10 mouse cellular contexts compared by ENCODE assay signal in the genomic region with DNA sequence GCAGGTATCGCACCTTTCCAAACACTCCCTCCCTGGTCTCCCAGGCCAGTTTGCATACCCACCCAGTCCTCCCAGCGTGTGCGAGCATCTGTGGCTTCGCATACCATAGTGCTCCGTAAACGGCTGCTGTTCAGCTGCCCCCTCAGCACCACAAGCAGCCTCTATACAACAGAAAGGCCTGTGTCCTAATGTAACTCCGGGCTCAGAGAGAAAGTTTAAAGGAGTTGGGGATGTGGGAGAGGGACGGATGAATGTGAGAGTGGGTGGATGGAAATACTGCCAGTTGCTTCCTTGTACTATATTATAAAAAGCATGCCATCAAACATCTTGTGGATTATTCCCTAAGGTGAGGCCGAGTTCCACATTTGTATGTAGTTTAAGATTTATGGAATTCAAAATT.
"Had no signal": no experiment of that assay in that cellular context is flagged by ENCODE, and none has a peak within 500 bp of the region (broad histone marks: within the 10 kb centered on the region; RNA-seq: fewer than 3 reads in every experiment).

No protein-coding gene starts in this region.

- H3K27ac ChIP-seq: liver, embryonic 12.5 days; midbrain, embryonic 15.5 days; neural tube, embryonic 12.5 days had no signal

- DNase-seq: kidney, adult 18-20 months; kidney, postnatal 10 days; kidney, postnatal 4 days; lung, embryonic 14.5 days; thymus, postnatal 14 days had no signal

- ATAC-seq: midbrain, embryonic 15.5 days had no signal

- H3K36me3 ChIP-seq: limb, embryonic 13.5 days; liver, embryonic 12.5 days; midbrain, embryonic 15.5 days; neural tube, embryonic 12.5 days had no signal

- H3K27me3 ChIP-seq: limb, embryonic 13.5 days; liver, embryonic 12.5 days; midbrain, embryonic 15.5 days; neural tube, embryonic 12.5 days had no signal

- H3K4me2 ChIP-seq: limb, embryonic 13.5 days; liver, embryonic 12.5 days; lung, embryonic 14.5 days; midbrain, embryonic 11.5 days; midbrain, embryonic 15.5 days; neural tube, embryonic 12.5 days had no signal

- H3K9me3 ChIP-seq: limb, embryonic 13.5 days; liver, embryonic 12.5 days; midbrain, embryonic 15.5 days; neural tube, embryonic 12.5 days had no signal

- H3K4me3 ChIP-seq: limb, embryonic 13.5 days; liver, embryonic 12.5 days; midbrain, embryonic 15.5 days; neural tube, embryonic 12.5 days had no signal

- H3K9ac ChIP-seq: limb, embryonic 13.5 days; liver, embryonic 12.5 days; lung, embryonic 14.5 days; midbrain, embryonic 15.5 days; neural tube, embryonic 12.5 days had no signal
